Mouse (Mus musculus): ENCODE results near the gene Olfr889. TPM values are rescaled to one million over a fixed set of nuclear protein-coding genes. Genes with fewer than 3 reads are reported as not detected.
"Not testable (repeated sequence)": the region's sequence is repeated elsewhere in the genome, so short reads cannot be mapped to it uniquely, and the experiment has no call there.

Gene Olfr889
- 0.05 TPM for polyA plus RNA-seq (2021)

DNA sequence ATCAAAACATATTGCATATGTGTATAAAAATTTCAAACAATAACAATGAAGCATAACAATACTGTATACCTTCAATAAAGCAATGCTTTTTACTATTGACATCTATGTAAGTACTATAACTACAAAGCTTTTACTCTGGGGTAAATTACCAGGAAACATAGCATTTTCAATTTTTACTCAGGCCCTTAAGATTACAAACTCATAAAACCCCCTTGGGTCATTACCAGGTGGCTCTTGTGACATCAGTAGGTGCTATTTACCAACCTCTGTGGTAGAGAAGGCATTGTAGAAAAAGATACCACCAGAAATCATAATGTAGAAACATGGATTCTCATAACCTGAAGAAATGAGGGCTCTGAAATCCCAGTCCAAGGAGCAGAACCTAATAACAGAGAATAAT, at the start of gene Olfr889:
TSS of gene Olfr889 (plus strand) at position 301 of the 400 bp plus-strand sequence.
- ATAC-seq (no peak), DNase-seq (ENCODE audit: low read depth, low spot score) (no peak)
- H3K27me3 ChIP-seq, result no peaks in the 10 kb centered on the region
- POLR2A ChIA-PET, result no interaction called here
- CTCF ChIA-PET, result no interaction called here
- in situ Hi-C loops (cut with MboI; ENCODE audit: low pct_unique_long_range_greater_than_20kb), result no loop called here
- TF ChIP-seq CTCF (IDR thresholded peaks at IDR 0.05), result no peak

DNA sequence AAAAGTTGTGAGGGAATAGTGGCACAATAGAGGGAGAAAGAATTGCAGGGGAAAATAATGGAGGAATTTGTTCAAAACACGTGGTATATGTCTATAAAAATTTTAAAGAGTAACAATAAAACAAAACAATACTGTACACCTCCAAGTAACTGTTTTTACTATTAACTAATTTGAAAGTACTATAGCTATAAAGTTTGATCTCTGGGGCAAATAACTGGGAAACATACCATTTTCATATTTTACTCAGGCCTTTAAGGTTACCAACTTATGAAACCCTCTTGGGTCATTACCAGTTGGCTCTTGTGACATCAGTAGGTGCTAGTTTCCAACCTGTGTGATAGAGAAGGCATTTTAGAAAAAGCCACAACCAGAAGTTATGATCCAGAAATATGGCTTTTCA, 31.2 kb upstream of the Olfr889 start, which contains the start of gene Olfr887:
TSS of gene Olfr887 (plus strand) at position 301 of the 400 bp plus-strand sequence.
- in situ Hi-C loops (cut with MboI; ENCODE audit: low pct_unique_long_range_greater_than_20kb), result no loop called here
- ChIA-PET CTCF (no interaction called here), POLR2A (no interaction called here)
- DNase-seq (ENCODE audit: low read depth, low spot score) (no peak), ATAC-seq (no peak)
- TF ChIP-seq CTCF (IDR thresholded peaks at IDR 0.05), result no peak
- H3K27me3 ChIP-seq, result no peaks in the 10 kb centered on the region

DNA sequence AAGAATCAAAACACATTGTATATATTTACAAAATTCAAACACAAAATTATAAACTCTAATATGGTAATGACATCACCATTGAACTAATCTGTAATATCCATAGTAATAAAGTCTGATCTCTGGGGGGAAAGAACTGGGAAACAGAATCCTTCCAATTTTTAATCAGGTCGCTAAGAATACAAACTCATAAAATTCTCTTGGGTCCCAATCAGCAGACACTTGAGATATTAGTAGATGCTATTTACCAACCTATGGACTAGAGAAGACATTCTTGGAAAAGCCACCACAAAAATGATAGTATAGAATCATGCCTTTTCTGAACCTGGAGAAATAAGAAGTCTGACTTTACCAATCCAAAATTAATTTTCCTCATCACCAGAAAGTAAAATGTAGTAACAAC, 7.2 kb upstream of the Olfr889 start, which contains the start of gene Olfr888:
TSS of gene Olfr888 (plus strand) at position 301 of the 400 bp plus-strand sequence.
- in situ Hi-C loops (cut with MboI; ENCODE audit: low pct_unique_long_range_greater_than_20kb), result no loop called here
- TF ChIP-seq CTCF (IDR thresholded peaks at IDR 0.05), result no peak
- ChIA-PET CTCF (no interaction called here), POLR2A (no interaction called here)
- no peak for DNase-seq (ENCODE audit: low read depth, low spot score)
- no peaks in the 10 kb centered on the region for H3K27me3 ChIP-seq
- ATAC-seq, result no peak

DNA sequence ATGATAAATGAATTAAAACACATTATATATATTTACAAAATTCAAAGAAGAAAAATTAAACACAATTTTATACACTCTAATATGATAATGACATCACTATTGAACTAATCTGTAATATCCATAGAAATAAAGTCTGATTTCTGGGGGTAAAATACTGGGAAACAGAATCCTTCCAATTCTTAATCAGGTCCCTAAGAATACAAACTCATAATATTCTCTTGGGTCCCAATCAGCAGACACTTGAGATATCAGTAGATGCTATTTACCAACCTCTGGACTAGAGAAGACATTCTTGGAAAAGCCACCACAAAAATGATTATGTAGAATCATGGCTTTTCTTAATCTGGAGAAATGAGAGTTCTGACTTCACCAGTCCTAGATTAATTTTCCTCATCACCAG, 27.2 kb downstream of the Olfr889 start, which contains the start of gene Olfr890:
TSS of gene Olfr890 (plus strand) at position 301 of the 400 bp plus-strand sequence.
- in situ Hi-C loops (cut with MboI; ENCODE audit: low pct_unique_long_range_greater_than_20kb), result no loop called here
- no peak for TF ChIP-seq CTCF (IDR thresholded peaks at IDR 0.05)
- DNase-seq (ENCODE audit: low read depth, low spot score) (no peak), ATAC-seq (no peak)
- POLR2A ChIA-PET, result no interaction called here
- CTCF ChIA-PET, result no interaction called here
- no peaks in the 10 kb centered on the region for H3K27me3 ChIP-seq

DNA sequence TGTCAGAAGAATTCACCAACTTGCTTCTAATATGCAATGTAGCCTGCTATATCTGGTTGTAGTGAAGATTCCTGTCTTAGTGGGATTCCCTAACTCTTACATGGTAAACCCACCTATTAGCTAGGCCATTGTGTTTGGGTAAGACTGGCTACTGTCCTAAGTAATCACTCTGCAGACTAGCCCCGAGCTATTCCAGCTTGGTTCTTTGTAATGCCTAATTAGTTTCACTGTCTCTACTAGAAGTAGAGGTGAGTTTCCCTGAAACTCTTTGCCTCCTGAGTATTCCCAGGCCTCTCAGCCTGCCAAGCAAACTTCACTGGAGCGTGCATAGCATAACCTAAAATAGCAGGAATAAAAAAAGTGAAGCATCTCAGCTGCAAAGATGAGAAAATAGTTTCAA, 53.3 kb downstream of the Olfr889 start:
- ATAC-seq; in situ Hi-C loops (cut with MboI; ENCODE audit: low pct_unique_long_range_greater_than_20kb); POLR2A ChIA-PET; DNase-seq (ENCODE audit: low read depth, low spot score); CTCF ChIA-PET; H3K27me3 ChIP-seq: not testable (repeated sequence)

Other genes starting within 250 kb of the Olfr889 start
- not detected for gene Olfr145, start 218.5 kb upstream of the Olfr889 start, polyA plus RNA-seq (2021)
- gene Olfr878, start 197.4 kb upstream of the Olfr889 start, polyA plus RNA-seq (2021), result not detected
- not detected for gene Olfr881, start 123.4 kb upstream of the Olfr889 start, polyA plus RNA-seq (2021)
- not detected for gene Olfr883, start 89.4 kb upstream of the Olfr889 start, polyA plus RNA-seq (2021)
- gene Olfr884, start 68.6 kb upstream of the Olfr889 start, polyA plus RNA-seq (2021), result not detected
- not detected for gene Olfr885, start 53.9 kb upstream of the Olfr889 start, polyA plus RNA-seq (2021)
- gene Olfr887, start 31.1 kb upstream of the Olfr889 start, polyA plus RNA-seq (2021), result not detected
- gene Olfr888, start 7.1 kb upstream of the Olfr889 start, polyA plus RNA-seq (2021), result not detected
- not detected for gene Olfr890, start 27.3 kb downstream of the Olfr889 start, polyA plus RNA-seq (2021)
- gene Olfr891, start 65.6 kb downstream of the Olfr889 start, polyA plus RNA-seq (2021), result not detected
- not detected for gene Olfr893, start 93.2 kb downstream of the Olfr889 start, polyA plus RNA-seq (2021)
- not detected for gene Olfr894, start 102.9 kb downstream of the Olfr889 start, polyA plus RNA-seq (2021)
- not detected for gene Olfr143, start 137.6 kb downstream of the Olfr889 start, polyA plus RNA-seq (2021)
- not detected for gene Olfr895, start 152.7 kb downstream of the Olfr889 start, polyA plus RNA-seq (2021)
- not detected for gene Olfr896-ps1, start 175.9 kb downstream of the Olfr889 start, polyA plus RNA-seq (2021)
- gene Olfr25, start 213.9 kb downstream of the Olfr889 start, polyA plus RNA-seq (2021), result not detected
- gene Olfr898, start 233.2 kb downstream of the Olfr889 start, polyA plus RNA-seq (2021), result not detected